Mouse (Mus musculus) kidney, embryonic 15.5 days (tissue): Measurements from ENCODE around the gene Proser3. TPM values are rescaled to one million over a fixed set of nuclear protein-coding genes. Genes with fewer than 3 reads are reported as not detected.
A peak's percentile ranks its signal among the peaks of the same experiment; 100 is the strongest.

ENCODE experiments used
- ATAC-seq: fragments of 200-750 bp; cut with Nextera tagmentation; replicated peaks from 2 replicates; pipeline ENCODE4 v1.8.0; 2017; ENCODE audit warnings: moderate TSS enrichment; ENCODE audit not compliant: low FRiP score
- H3K27ac ChIP-seq: fragments of 300-500 bp; sonication (generic); 2 replicates; pipeline ENCODE4 v1.5.1; 2015; ENCODE audit warnings: mild to moderate bottlenecking, inconsistent platforms
- H3K27me3 ChIP-seq: fragments of 300-500 bp; sonication (generic); 2 replicates; pipeline ENCODE4 v1.6.1; 2015; ENCODE audit warnings: inconsistent platforms
- H3K36me3 ChIP-seq: fragments of 300-500 bp; sonication (generic); 2 replicates; pipeline ENCODE4 v1.6.1; 2015; ENCODE audit warnings: inconsistent platforms
- H3K4me1 ChIP-seq: fragments of 300-500 bp; sonication (generic); 2 replicates; pipeline ENCODE4 v1.6.1; 2015; ENCODE audit warnings: inconsistent platforms
- H3K4me2 ChIP-seq: fragments of 300-500 bp; sonication (generic); 2 replicates; pipeline ENCODE4 v1.6.1; 2015; ENCODE audit warnings: moderate library complexity, mild to moderate bottlenecking, inconsistent platforms
- H3K4me3 ChIP-seq: fragments of 300-500 bp; sonication (generic); replicated peaks from 2 replicates; pipeline ENCODE4 v1.5.1; 2015; ENCODE audit warnings: mild to moderate bottlenecking, inconsistent platforms
- H3K9ac ChIP-seq: fragments of 300-500 bp; sonication (generic); 2 replicates; pipeline ENCODE4 v1.6.1; 2015; ENCODE audit warnings: mild to moderate bottlenecking, inconsistent platforms
- H3K9me3 ChIP-seq: fragments of 300-500 bp; sonication (generic); replicated peaks from 2 replicates; pipeline ENCODE4 v1.6.1; 2016; ENCODE audit warnings: inconsistent platforms
- WGBS: fragments of 180-500 bp; shearing (Covaris S2); methylation state at CpG from one replicate; pipeline ENCODE4 v1.1.7; 2015; ENCODE audit warnings: mixed read lengths; 5-methylcytosine and 5-hydroxymethylcytosine counted together
- polyA plus RNA-seq: library from polyadenylated mRNA; unstranded; fragments of >200 nt; fragmentation: Nextera tagmentation; extraction: Ambion mirVana; gene quantifications from 2 replicates; pipeline ENCODE4 v1.2.1, GENCODE M21; 2015

Gene Proser3
- polyA plus RNA-seq, 1 experiment from 2014 or later: 14.1 TPM

DNA sequence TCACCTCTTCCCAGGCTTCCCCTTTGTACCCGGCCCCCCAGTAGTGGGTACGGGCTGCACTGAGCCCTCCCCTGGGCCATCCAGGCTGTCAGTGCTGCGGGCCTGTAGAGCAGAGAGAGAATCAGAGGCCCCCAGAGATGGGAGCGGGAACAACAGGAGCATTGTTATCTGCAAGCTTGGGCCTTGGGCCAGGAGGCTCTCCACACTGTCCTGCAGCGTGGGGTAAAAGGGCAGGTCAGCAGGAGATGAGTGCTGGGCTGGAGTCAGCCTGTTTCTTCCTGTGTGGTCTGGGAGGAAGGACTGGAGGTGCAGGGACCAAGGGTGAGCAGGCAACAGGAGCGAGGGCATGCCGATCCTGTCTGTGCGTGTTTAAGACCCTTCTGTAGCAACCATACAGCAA, 19.2 kb downstream of the Proser3 start:
- H3K4me3 ChIP-seq: no peak overlapping the region

GRCm38 (mm10) chr7:30531291-30531815, 20.7 kb downstream of the Proser3 start:
- H3K9me3 ChIP-seq: no peaks in the 10 kb centered on the region
- no peak for ATAC-seq
- no peak overlapping the region for H3K4me3 ChIP-seq
- H3K4me1 ChIP-seq: peaks cover 40% of the 10 kb centered on the region
- WGBS: 81% methylated on average over 9 of the region's 9 CpGs
- peaks cover 62% of the 10 kb centered on the region for H3K36me3 ChIP-seq
- no peak overlapping the region for H3K9ac ChIP-seq
- no peaks in the 10 kb centered on the region for H3K27me3 ChIP-seq
- no peak overlapping the region for H3K4me2 ChIP-seq
- no peak overlapping the region for H3K27ac ChIP-seq

More for the DNA sequence above, 19.2 kb downstream of the Proser3 start:
- Histone ChIP-seq H3K4me2 (peak overlapping the region; percentile 89), H3K27ac (peak overlapping the region; percentile 22; the same call in 1 of the 2 replicates), H3K27me3 (no peaks in the 10 kb centered on the region), H3K36me3 (peaks cover 55% of the 10 kb centered on the region), H3K9ac (peak overlapping the region; percentile 23; the same call in 1 of the 2 replicates), H3K9me3 (no peaks in the 10 kb centered on the region), H3K4me1 (peaks cover 30% of the 10 kb centered on the region)
- WGBS: 37% methylated on average over 8 of the region's 8 CpGs
- ATAC-seq: peak; percentile 16; the same call in 1 of the 2 replicates

DNA sequence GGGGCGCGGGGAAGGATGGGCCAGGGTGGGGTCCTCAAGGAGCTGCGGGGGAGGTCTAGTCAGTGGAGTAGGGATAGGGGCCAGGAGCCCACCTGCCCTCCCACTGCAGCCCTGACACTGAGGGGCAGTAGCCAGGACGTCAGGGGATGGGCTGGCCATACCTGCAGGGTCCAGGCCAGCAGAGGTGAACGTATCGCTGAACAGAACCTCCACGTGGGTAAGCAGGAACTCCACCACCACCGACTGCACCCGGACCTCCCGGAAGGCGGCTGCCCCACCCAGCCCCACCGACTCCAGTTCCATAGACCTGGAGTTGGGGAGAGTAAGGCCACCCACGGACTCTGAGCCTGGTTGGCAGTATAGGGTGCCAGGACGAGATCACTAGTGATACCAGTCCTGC, 25.1 kb downstream of the Proser3 start:
- WGBS: 73% methylated on average over 14 of the region's 14 CpGs
- H3K4me1 ChIP-seq: peaks cover 43% of the 10 kb centered on the region
- no peak for ATAC-seq
- peaks cover 85% of the 10 kb centered on the region for H3K36me3 ChIP-seq
- H3K9me3 ChIP-seq: no peaks in the 10 kb centered on the region
- H3K9ac ChIP-seq: no peak overlapping the region
- H3K4me2 ChIP-seq: peak overlapping the region; percentile 49
- H3K27me3 ChIP-seq: no peaks in the 10 kb centered on the region
- H3K4me3 ChIP-seq: peak overlapping the region; percentile 10; the same call in 1 of the 2 replicates
- H3K27ac ChIP-seq: peak overlapping the region; percentile 79; the same call in 1 of the 2 replicates

GRCm38 (mm10) chr7:30526399-30526798, 25.7 kb downstream of the Proser3 start:
- Histone ChIP-seq H3K4me3 (peak overlapping the region; percentile 10; the same call in 1 of the 2 replicates), H3K9ac (no peak overlapping the region), H3K9me3 (no peaks in the 10 kb centered on the region), H3K36me3 (peaks cover 79% of the 10 kb centered on the region), H3K4me2 (peak overlapping the region; percentile 49), H3K4me1 (peaks cover 48% of the 10 kb centered on the region), H3K27me3 (no peaks in the 10 kb centered on the region), H3K27ac (peak overlapping the region; percentile 79)
- peak; percentile 13; the same call in 1 of the 2 replicates for ATAC-seq
- 19% methylated on average over 17 of the region's 17 CpGs for WGBS

GRCm38 (mm10) chr7:30525954-30526353, 26.1 kb downstream of the Proser3 start:
- Histone ChIP-seq H3K4me1 (peaks cover 53% of the 10 kb centered on the region), H3K9me3 (no peaks in the 10 kb centered on the region), H3K4me3 (peak overlapping the region; percentile 10; the same call in 1 of the 2 replicates), H3K9ac (no peak overlapping the region), H3K36me3 (peaks cover 75% of the 10 kb centered on the region), H3K27me3 (no peaks in the 10 kb centered on the region), H3K27ac (peak overlapping the region; percentile 79), H3K4me2 (peak overlapping the region; percentile 49)
- 25% methylated on average over 10 of the region's 10 CpGs for WGBS
- ATAC-seq: peak; percentile 49

- Histone ChIP-seq H3K36me3 (peaks cover 60% of the 10 kb centered on the region), H3K4me2 (no peak overlapping the region), H3K4me1 (peaks cover 65% of the 10 kb centered on the region), H3K27ac (no peak overlapping the region), H3K9ac (no peak overlapping the region), H3K9me3 (no peaks in the 10 kb centered on the region), H3K4me3 (no peak overlapping the region), H3K27me3 (no peaks in the 10 kb centered on the region)
- ATAC-seq: no peak
- 91% methylated on average over 6 of the region's 6 CpGs for WGBS
These were observed 27.6 kb downstream of the Proser3 start for GRCm38 (mm10) chr7:30524487-30524886.

DNA sequence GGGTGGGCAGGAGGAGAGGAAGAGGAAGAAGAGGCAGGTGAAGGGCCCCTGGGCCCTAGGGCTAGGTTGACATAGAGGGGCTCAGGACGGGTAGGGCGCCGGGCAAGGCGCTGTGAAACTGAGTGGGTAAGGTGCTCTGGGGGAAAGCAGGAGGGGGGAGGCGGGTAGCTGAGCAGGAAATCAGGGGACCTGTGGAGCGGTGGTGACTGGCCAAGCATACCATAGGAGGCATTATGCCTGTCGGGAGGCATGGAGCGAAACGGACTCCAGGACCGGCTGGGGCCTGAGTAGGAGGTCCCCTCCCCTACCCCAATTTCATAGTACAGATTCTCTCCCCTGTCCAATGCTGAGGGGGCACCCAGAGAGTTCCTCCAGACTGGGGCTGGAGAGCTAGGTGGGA, 29.2 kb downstream of the Proser3 start:
- Histone ChIP-seq H3K4me3 (no peak overlapping the region), H3K36me3 (peaks cover 44% of the 10 kb centered on the region), H3K4me1 (peaks cover 63% of the 10 kb centered on the region), H3K27ac (peak overlapping the region; percentile 41; the same call in 1 of the 2 replicates), H3K9ac (no peak overlapping the region), H3K4me2 (no peak overlapping the region), H3K9me3 (no peaks in the 10 kb centered on the region), H3K27me3 (no peaks in the 10 kb centered on the region)
- peak; percentile 22 for ATAC-seq
- 63% methylated on average over 10 of the region's 10 CpGs for WGBS

- no peak for ATAC-seq
- Histone ChIP-seq H3K27ac (no peak overlapping the region), H3K4me1 (peaks cover 49% of the 10 kb centered on the region), H3K4me3 (no peak overlapping the region), H3K9ac (no peak overlapping the region), H3K4me2 (no peak overlapping the region), H3K9me3 (no peaks in the 10 kb centered on the region), H3K27me3 (no peaks in the 10 kb centered on the region), H3K36me3 (peaks cover 32% of the 10 kb centered on the region)
- 81% methylated on average over 5 of the region's 5 CpGs for WGBS
These were observed 31.2 kb downstream of the Proser3 start for GRCm38 (mm10) chr7:30520856-30521255.

- H3K9ac ChIP-seq: no peak overlapping the region
- no peaks in the 10 kb centered on the region for H3K9me3 ChIP-seq
- no peaks in the 10 kb centered on the region for H3K27me3 ChIP-seq
- H3K36me3 ChIP-seq: peaks cover 27% of the 10 kb centered on the region
- WGBS: 47% methylated on average over 4 of the region's 4 CpGs
- H3K4me2 ChIP-seq: no peak overlapping the region
- peaks cover 46% of the 10 kb centered on the region for H3K4me1 ChIP-seq
- H3K27ac ChIP-seq: no peak overlapping the region
- no peak overlapping the region for H3K4me3 ChIP-seq
- ATAC-seq: 0 out of 2 replicates have a peak, but pooled peaks have one; percentile 19
These were observed 31.7 kb downstream of the Proser3 start for GRCm38 (mm10) chr7:30520396-30520795.

GRCm38 (mm10) chr7:30518325-30518724, 33.8 kb downstream of the Proser3 start:
- Histone ChIP-seq H3K27me3 (no peaks in the 10 kb centered on the region), H3K27ac (no peak overlapping the region), H3K4me1 (peaks cover 36% of the 10 kb centered on the region), H3K4me3 (no peak overlapping the region), H3K36me3 (peaks cover 7% of the 10 kb centered on the region), H3K9me3 (no peaks in the 10 kb centered on the region), H3K9ac (no peak overlapping the region), H3K4me2 (no peak overlapping the region)
- 49% methylated on average over 8 of the region's 8 CpGs for WGBS
- ATAC-seq: no peak

- H3K4me2 ChIP-seq: no peak overlapping the region
- no peak for ATAC-seq
- H3K9ac ChIP-seq: no peak overlapping the region
- 61% methylated on average over 24 of the region's 24 CpGs for WGBS
- H3K9me3 ChIP-seq: no peaks in the 10 kb centered on the region
- H3K4me1 ChIP-seq: peaks cover 5% of the 10 kb centered on the region
- no peaks in the 10 kb centered on the region for H3K27me3 ChIP-seq
- no peaks in the 10 kb centered on the region for H3K36me3 ChIP-seq
- no peak overlapping the region for H3K4me3 ChIP-seq
- no peak overlapping the region for H3K27ac ChIP-seq
These were observed 36.9 kb downstream of the Proser3 start for GRCm38 (mm10) chr7:30515003-30515760.

DNA sequence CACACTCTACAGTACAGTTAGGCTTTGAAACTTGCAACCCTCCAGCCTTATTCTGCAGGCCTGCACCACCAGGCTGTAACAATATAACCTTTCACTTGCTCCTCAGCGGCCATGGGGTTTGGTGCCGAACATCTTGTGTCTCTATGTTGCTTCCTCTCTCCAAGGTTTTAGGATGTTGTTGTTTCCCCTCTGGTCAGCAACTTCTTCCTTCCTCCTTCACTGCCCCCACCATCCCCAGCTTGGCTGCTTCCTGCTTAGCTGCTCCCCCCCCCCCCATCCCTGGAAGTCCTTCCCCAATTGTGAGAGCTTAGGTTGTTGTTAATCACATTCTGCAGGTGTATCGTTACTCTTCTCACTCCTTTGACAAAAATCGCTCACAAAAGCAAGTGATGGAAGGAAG, 44.0 kb downstream of the Proser3 start:
- Histone ChIP-seq H3K9ac (no peak overlapping the region), H3K4me1 (no peaks in the 10 kb centered on the region), H3K9me3 (no peaks in the 10 kb centered on the region), H3K27me3 (0 out of 2 replicates have a peak, but pooled peaks cover 3% of the 10 kb centered on the region), H3K4me3 (no peak overlapping the region), H3K36me3 (no peaks in the 10 kb centered on the region), H3K4me2 (no peak overlapping the region), H3K27ac (no peak overlapping the region)
- WGBS: 64% methylated on average over 4 of the region's 4 CpGs
- no peak for ATAC-seq
